Mouse (Mus musculus) myocyte (in vitro differentiated cells): ENCODE measurements around the gene Acoxl. TPM values are rescaled to one million over a fixed set of nuclear protein-coding genes. Genes with fewer than 3 reads are reported as not detected.

Experiments used
- H3K27me3 ChIP-seq: one replicate; pipeline ENCODE4 v1.6.1; 2011; ENCODE audit not compliant: control insufficient read depth, insufficient read depth, insufficient read length
- H3K36me3 ChIP-seq: one replicate; pipeline ENCODE4 v1.6.1; 2011; ENCODE audit not compliant: control insufficient read depth, insufficient read depth
- H3K4me2 ChIP-seq: one replicate; pipeline ENCODE4 v1.6.1; 2011; ENCODE audit warnings: low read depth, control low read depth
- H3K4me3 ChIP-seq: one replicate; pipeline ENCODE4 v1.5.1; 2011; ENCODE audit warnings: mild to moderate bottlenecking, control low read depth, moderate library complexity
- H3K79me2 ChIP-seq: one replicate; pipeline ENCODE4 v1.6.1; 2011; ENCODE audit not compliant: control insufficient read depth, insufficient read depth
- H3ac ChIP-seq: one replicate; pipeline ENCODE4 v1.6.1; 2011; ENCODE audit not compliant: control insufficient read depth, insufficient read length
- CEBPB ChIP-seq: IDR thresholded peaks from 2 replicates; pipeline ENCODE4 v1.6.1; 2011; ENCODE audit warnings: mild to moderate bottlenecking, moderate library complexity; ENCODE audit not compliant: poor library complexity, insufficient read depth, severe bottlenecking
- E2F4 ChIP-seq: IDR thresholded peaks from one replicate; pipeline ENCODE4 v1.6.1; 2011; ENCODE audit warnings: mild to moderate bottlenecking, control low read depth, moderate library complexity; ENCODE audit not compliant: insufficient read depth
- MAX ChIP-seq: IDR thresholded peaks from one replicate; pipeline ENCODE4 v1.6.1; 2011; ENCODE audit warnings: low read depth, mild to moderate bottlenecking, control low read depth
- MYOD1 ChIP-seq, 3 experiments: IDR thresholded peaks; one replicate each; pipeline ENCODE4 v1.6.1; 2011; ENCODE audit warnings: control low read depth in 2 of 3, low read depth in 2 of 3, mild to moderate bottlenecking in 2 of 3, moderate library complexity in 1 of 3; ENCODE audit not compliant: insufficient read length in 2 of 3, control insufficient read depth in 1 of 3
- MYOG ChIP-seq, 3 experiments: IDR thresholded peaks; one replicate each; pipeline ENCODE4 v1.6.1; 2011; ENCODE audit warnings: control low read depth in 2 of 3, low read depth in 2 of 3, mild to moderate bottlenecking in 2 of 3; ENCODE audit not compliant: insufficient read length in 2 of 3, control insufficient read depth in 1 of 3, insufficient read depth in 1 of 3
- POLR2A ChIP-seq: IDR thresholded peaks from one replicate; pipeline ENCODE4 v1.6.1; 2011; ENCODE audit warnings: low read depth, mild to moderate bottlenecking, control low read depth, moderate library complexity; ENCODE audit not compliant: insufficient read length
- POLR2AphosphoS2 ChIP-seq: IDR thresholded peaks from one replicate; pipeline ENCODE4 v1.6.1; 2011; ENCODE audit warnings: low read depth, control low read depth; ENCODE audit not compliant: insufficient read length
- REST ChIP-seq: IDR thresholded peaks from one replicate; pipeline ENCODE4 v1.6.1; 2011; ENCODE audit warnings: mild to moderate bottlenecking, control low read depth, moderate library complexity; ENCODE audit not compliant: insufficient read depth, insufficient read length
- SRF ChIP-seq: IDR thresholded peaks from one replicate; pipeline ENCODE4 v1.6.1; 2011; ENCODE audit warnings: low read depth; ENCODE audit not compliant: control insufficient read depth, insufficient read length
- TCF12 ChIP-seq: IDR thresholded peaks from one replicate; pipeline ENCODE4 v1.6.1; 2011; ENCODE audit warnings: mild to moderate bottlenecking, control low read depth; ENCODE audit not compliant: poor library complexity, insufficient read depth, severe bottlenecking
- TCF3 ChIP-seq: IDR thresholded peaks from one replicate; pipeline ENCODE4 v1.6.1; 2011; ENCODE audit warnings: low read depth, control low read depth; ENCODE audit not compliant: insufficient read length
- USF1 ChIP-seq: IDR thresholded peaks from one replicate; pipeline ENCODE4 v1.6.1; 2011; ENCODE audit warnings: low read depth, mild to moderate bottlenecking, control low read depth, moderate library complexity
- polyA plus RNA-seq: library from polyadenylated mRNA; unstranded; fragments of >200 nt; fragmentation: generic; extraction: Trizol; gene quantifications from one replicate; pipeline ENCODE4 v1.2.1, GENCODE M21; 2012; ENCODE audit warnings: missing spikeins

Gene Acoxl
- polyA plus RNA-seq, 1 experiment: 0.01 TPM

GRCm38 (mm10) chr2:128057872-128058271, 219.2 kb downstream of the Acoxl start:
- no peak for TF ChIP-seq E2F4
- TF ChIP-seq CEBPB: no peak
- TF ChIP-seq SRF: no peak
- no peak for TF ChIP-seq TCF12
- TF ChIP-seq MYOG (IDR thresholded peaks at IDR 0.05; ENCODE audit: control insufficient read depth in 1 of 3, insufficient read depth in 1 of 3, insufficient read length in 2 of 3, low read depth in 2 of 3): no peak
- no peak for TF ChIP-seq REST
- no peak for TF ChIP-seq TCF3
- no peak for TF ChIP-seq POLR2A
- TF ChIP-seq POLR2AphosphoS2: no peak
- no peak for TF ChIP-seq MAX
- TF ChIP-seq USF1: no peak
- no peak for TF ChIP-seq MYOD1 (IDR thresholded peaks at IDR 0.05; ENCODE audit: control insufficient read depth in 1 of 3, insufficient read length in 2 of 3, low read depth in 2 of 3)
- no peak overlapping the region for H3ac ChIP-seq
- no peaks in the 10 kb centered on the region for H3K79me2 ChIP-seq
- no peak overlapping the region for H3K4me2 ChIP-seq
- H3K36me3 ChIP-seq: no peaks in the 10 kb centered on the region
- peaks cover 4% of the 10 kb centered on the region for H3K27me3 ChIP-seq
- no peak overlapping the region for H3K4me3 ChIP-seq

- TF ChIP-seq REST (no peak), POLR2AphosphoS2 (no peak), TCF12 (no peak), MAX (no peak), POLR2A (no peak), TCF3 (no peak), MYOG (IDR thresholded peaks at IDR 0.05; ENCODE audit: control insufficient read depth in 1 of 3, insufficient read depth in 1 of 3, insufficient read length in 2 of 3, low read depth in 2 of 3) (no peak), E2F4 (no peak), SRF (no peak), USF1 (no peak), CEBPB (no peak), MYOD1 (IDR thresholded peaks at IDR 0.05; ENCODE audit: control insufficient read depth in 1 of 3, insufficient read length in 2 of 3, low read depth in 2 of 3) (no peak)
- H3ac ChIP-seq: no peak overlapping the region
- H3K36me3 ChIP-seq: no peaks in the 10 kb centered on the region
Observed at GRCm38 (mm10) chr2:128058627-128059026, 220.0 kb downstream of the Acoxl start.

GRCm38 (mm10) chr2:128060213-128060612, 221.5 kb downstream of the Acoxl start:
- TF ChIP-seq TCF3 (no peak), USF1 (no peak), POLR2AphosphoS2 (no peak), TCF12 (no peak), CEBPB (no peak), E2F4 (no peak), SRF (no peak)
- Histone ChIP-seq H3K79me2 (no peaks in the 10 kb centered on the region), H3K27me3 (peaks cover 4% of the 10 kb centered on the region), H3K36me3 (no peaks in the 10 kb centered on the region), H3ac (no peak overlapping the region), H3K4me2 (no peak overlapping the region), H3K4me3 (no peak overlapping the region)

More at GRCm38 (mm10) chr2:128058627-128059026, 220.0 kb downstream of the Acoxl start:
- Histone ChIP-seq H3K4me3 (no peak overlapping the region), H3K79me2 (no peaks in the 10 kb centered on the region), H3K27me3 (peaks cover 4% of the 10 kb centered on the region), H3K4me2 (no peak overlapping the region)

GRCm38 (mm10) chr2:128060680-128061287, 222.1 kb downstream of the Acoxl start:
- Histone ChIP-seq H3K36me3 (no peaks in the 10 kb centered on the region), H3ac (no peak overlapping the region), H3K4me2 (no peak overlapping the region), H3K27me3 (peaks cover 3% of the 10 kb centered on the region), H3K79me2 (no peaks in the 10 kb centered on the region), H3K4me3 (no peak overlapping the region)
- TF ChIP-seq USF1: no peak
- no peak for TF ChIP-seq POLR2AphosphoS2
- TF ChIP-seq MAX: no peak

- no peak overlapping the region for H3K4me2 ChIP-seq
- no peaks in the 10 kb centered on the region for H3K27me3 ChIP-seq
- no peak overlapping the region for H3ac ChIP-seq
- peak; percentile 26 for TF ChIP-seq USF1
- no peak for TF ChIP-seq REST
- no peak for TF ChIP-seq E2F4
- H3K79me2 ChIP-seq: no peaks in the 10 kb centered on the region
- H3K36me3 ChIP-seq: no peaks in the 10 kb centered on the region
- H3K4me3 ChIP-seq: no peak overlapping the region
Observed at GRCm38 (mm10) chr2:128061491-128061890, 222.8 kb downstream of the Acoxl start.
